Mouse (Mus musculus): ENCODE results near the gene Ppia. TPM values are rescaled to one million over a fixed set of nuclear protein-coding genes. Genes with fewer than 3 reads are reported as not detected.
A peak's percentile ranks its signal among the peaks of the same experiment; 100 is the strongest.
"Not testable (repeated sequence)": the region's sequence is repeated elsewhere in the genome, so short reads cannot be mapped to it uniquely, and the experiment has no call there.

The Ppia gene
- 1,000 to 10,000 TPM; 2,159 to 2,195 TPM for total RNA-seq (2021)

- no peak for DNase-seq
- intact Hi-C loops (cut with DNase I) = no loop called here
Measured at GRCm38 (mm10) chr11:6414751-6415550, at the start of gene Ppia. Gene Ppia (plus strand): TSS chr11:6415443.

GRCm38 (mm10) chr11:6365885-6366284, 49.4 kb upstream of the Ppia start:
- peak; percentile 68 for DNase-seq
- intact Hi-C loops (cut with DNase I) = no loop called here

GRCm38 (mm10) chr11:6366434-6366833, 48.8 kb upstream of the Ppia start:
- intact Hi-C loops (cut with DNase I) = no loop called here
- no peak for DNase-seq

GRCm38 (mm10) chr11:6367156-6367555, 48.1 kb upstream of the Ppia start:
- DNase-seq = no peak
- intact Hi-C loops (cut with DNase I) = no loop called here

GRCm38 (mm10) chr11:6367986-6368385, 47.3 kb upstream of the Ppia start:
- DNase-seq; intact Hi-C loops (cut with DNase I): not testable (repeated sequence)

GRCm38 (mm10) chr11:6371376-6372155, 43.7 kb upstream of the Ppia start:
- no peak for DNase-seq
- intact Hi-C loops (cut with DNase I) = no loop called here

GRCm38 (mm10) chr11:6372784-6373183, 42.5 kb upstream of the Ppia start:
- intact Hi-C loops (cut with DNase I) = no loop called here

GRCm38 (mm10) chr11:6380916-6381315, 34.3 kb upstream of the Ppia start:
- no peak for DNase-seq
- intact Hi-C loops (cut with DNase I) = no loop called here

More at GRCm38 (mm10) chr11:6372784-6373183, 42.5 kb upstream of the Ppia start:
- peak; percentile 34 for DNase-seq

GRCm38 (mm10) chr11:6388126-6388725, 27.0 kb upstream of the Ppia start:
- intact Hi-C loops (cut with DNase I) = no loop called here
- no peak for DNase-seq

GRCm38 (mm10) chr11:6388726-6389413, 26.4 kb upstream of the Ppia start, which contains the start of gene Zmiz2:
Gene Zmiz2 (plus strand): TSS chr11:6389074.
- intact Hi-C loops (cut with DNase I) = no loop called here

GRCm38 (mm10) chr11:6389483-6389921, 25.7 kb upstream of the Ppia start:
- intact Hi-C loops (cut with DNase I) = no loop called here
- DNase-seq = no peak

More at GRCm38 (mm10) chr11:6388726-6389413, 26.4 kb upstream of the Ppia start, which contains the start of gene Zmiz2:
- peak; percentile 97 for DNase-seq

GRCm38 (mm10) chr11:6390376-6391053, 24.7 kb upstream of the Ppia start:
- DNase-seq = no peak
- intact Hi-C loops (cut with DNase I) = no loop called here

- intact Hi-C loops (cut with DNase I) = no loop called here
Measured at GRCm38 (mm10) chr11:6391516-6392276, 23.5 kb upstream of the Ppia start.

GRCm38 (mm10) chr11:6392857-6393256, 22.4 kb upstream of the Ppia start:
- DNase-seq = no peak
- intact Hi-C loops (cut with DNase I) = no loop called here

More at GRCm38 (mm10) chr11:6391516-6392276, 23.5 kb upstream of the Ppia start:
- no peak for DNase-seq

- DNase-seq = peak; percentile 71
- intact Hi-C loops (cut with DNase I) = no loop called here
Measured at GRCm38 (mm10) chr11:6393866-6394265, 21.4 kb upstream of the Ppia start.

- intact Hi-C loops (cut with DNase I) = no loop called here
- DNase-seq = no peak
Measured at GRCm38 (mm10) chr11:6395565-6395964, 19.7 kb upstream of the Ppia start.

- DNase-seq = no peak
- intact Hi-C loops (cut with DNase I) = no loop called here
Measured at GRCm38 (mm10) chr11:6398141-6398540, 17.1 kb upstream of the Ppia start.

GRCm38 (mm10) chr11:6402515-6403510, 12.4 kb upstream of the Ppia start:
- intact Hi-C loops (cut with DNase I) = no loop called here
- peak; percentile 70 for DNase-seq
